Mouse (Mus musculus) spleen, adult 2 months (tissue): Measurements from ENCODE around the gene Fam131c.

ENCODE experiments used
- CTCF ChIP-seq: fragments of 200-500 bp; IDR thresholded peaks from 2 replicates; pipeline ENCODE4 v1.5.1; 2011; ENCODE audit warnings: mild to moderate bottlenecking, inconsistent platforms; ENCODE audit not compliant: insufficient read depth, insufficient read length, insufficient replicate concordance; ENCODE audit errors: extremely low read depth
- POLR2A ChIP-seq: fragments of 200-500 bp; IDR thresholded peaks from 2 replicates; pipeline ENCODE4 v1.6.1; 2011; ENCODE audit warnings: low read depth, low read length, inconsistent platforms

GRCm38 (mm10) chr4:141335263-141335796, 32.7 kb upstream of the Fam131c start:
- no peak for TF ChIP-seq CTCF
- no peak for TF ChIP-seq POLR2A
